Mouse (Mus musculus): ENCODE data around the gene Prss23. TPM values are rescaled to one million over a fixed set of nuclear protein-coding genes. Genes with fewer than 3 reads are reported as not detected.
A peak's percentile ranks its signal among the peaks of the same experiment; 100 is the strongest.

Prss23 gene
- polyA plus RNA-seq (2021) = 138 TPM

DNA sequence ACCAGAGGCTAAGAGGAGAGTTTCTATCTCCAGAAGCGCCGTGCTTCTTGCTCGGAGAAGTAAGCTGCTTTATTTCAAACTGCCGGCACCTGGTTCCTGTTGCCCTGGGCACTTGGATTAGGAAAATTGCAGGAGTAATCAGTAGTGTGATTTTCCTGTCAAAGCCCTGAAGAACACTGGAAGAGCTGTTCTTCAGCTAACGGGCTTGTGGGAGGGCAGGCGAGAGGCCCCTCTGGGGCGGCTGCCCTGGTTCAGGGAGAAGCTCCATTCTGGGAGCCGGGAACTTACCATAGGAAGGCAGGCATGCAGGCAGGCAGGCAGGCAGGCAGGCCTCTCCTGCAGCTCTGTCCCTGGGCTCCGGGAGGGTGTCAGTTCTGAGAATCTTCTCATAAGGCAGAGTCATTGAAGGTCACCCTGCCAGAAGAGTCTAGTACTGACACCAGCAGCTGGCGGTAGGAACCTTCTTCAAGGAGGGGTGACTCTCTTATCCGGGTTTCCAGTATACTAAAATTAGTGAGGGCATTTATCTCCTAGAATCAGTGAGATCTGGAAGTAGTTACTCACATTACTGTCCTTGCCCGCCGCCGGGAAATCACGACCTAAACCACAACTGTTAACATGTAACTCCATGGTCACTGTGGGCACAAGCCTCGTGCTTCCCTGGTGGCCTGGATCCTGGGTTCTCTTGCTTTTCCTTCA, at the start of gene Prss23:
Gene Prss23, minus strand, starts transcription at position 457 of the 699 bp plus-strand sequence.
- no peak for ATAC-seq
- no peaks in the 10 kb centered on the region for H3K27me3 ChIP-seq
- TF ChIP-seq CTCF (IDR thresholded peaks at IDR 0.05) = no peak
- in situ Hi-C loops (cut with MboI; ENCODE audit: low pct_unique_long_range_greater_than_20kb) = no loop called here
- DNase-seq (ENCODE audit: low read depth, low spot score) = no peak
- ChIA-PET POLR2A (no interaction called here), CTCF (interaction anchor here (1.0 to 2.7 kb wide), 5 partner anchors 9 to 103 kb away, joined by 3 to 6 read pairs (median 4); no protein-coding TSS in a partner anchor)

DNA sequence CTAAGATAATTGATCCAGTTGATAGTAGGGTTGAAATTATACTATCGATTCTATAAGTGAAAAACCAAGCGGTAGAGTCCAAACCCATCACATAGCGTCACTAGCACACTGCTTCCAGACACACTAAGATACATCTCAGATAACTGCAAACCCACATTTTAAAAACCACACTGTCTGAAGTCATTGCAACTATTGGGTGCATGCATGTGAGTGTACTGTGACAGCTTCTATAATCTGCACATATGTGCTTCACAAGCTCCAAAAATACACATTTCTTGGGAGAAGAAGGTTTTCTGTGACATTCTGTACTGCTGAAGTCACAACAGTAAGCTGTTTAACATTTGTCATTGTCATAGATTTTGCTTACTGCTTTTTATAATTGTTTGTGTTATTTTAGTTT, 49.1 kb upstream of the Prss23 start:
- POLR2A ChIA-PET = no interaction called here

DNA sequence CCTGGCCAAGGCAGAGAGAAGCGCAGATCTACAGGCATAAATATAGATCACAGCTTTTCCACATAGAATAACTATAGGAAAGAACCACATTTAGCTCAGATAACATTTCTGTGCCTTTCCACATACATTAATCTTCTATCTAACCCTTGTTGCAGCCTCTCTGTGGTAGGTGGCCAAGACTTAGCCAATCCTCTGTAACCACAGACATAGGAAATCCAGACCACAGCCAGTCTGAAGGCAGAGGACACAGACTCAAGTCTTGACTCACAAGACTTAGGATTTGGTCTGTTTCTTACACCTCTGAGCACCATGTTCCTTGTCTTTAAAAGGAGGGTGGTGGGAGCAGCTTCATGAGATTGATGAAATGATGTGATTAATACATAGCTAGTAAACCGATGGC, 37.6 kb upstream of the Prss23 start:
- no peak for DNase-seq (ENCODE audit: low read depth, low spot score)
- no peaks in the 10 kb centered on the region for H3K27me3 ChIP-seq
- POLR2A ChIA-PET = no interaction called here
- in situ Hi-C loops (cut with MboI; ENCODE audit: low pct_unique_long_range_greater_than_20kb) = loop anchor here (5.0 kb wide), 1 partner anchor 58 kb away; no protein-coding TSS in a partner anchor
- no peak for ATAC-seq
- TF ChIP-seq CTCF (IDR thresholded peaks at IDR 0.05) = no peak
- CTCF ChIA-PET = interaction anchor here (3.7 kb wide), 1 partner anchor 12 kb away, joined by 12 read pairs; no protein-coding TSS in a partner anchor

More for the DNA sequence above, 49.1 kb upstream of the Prss23 start:
- in situ Hi-C loops (cut with MboI; ENCODE audit: low pct_unique_long_range_greater_than_20kb) = no loop called here
- no peak for DNase-seq (ENCODE audit: low read depth, low spot score)
- ATAC-seq = no peak
- CTCF ChIA-PET = interaction anchor here (0.8 to 2.7 kb wide), 7 partner anchors 8 to 40 kb away, joined by 3 to 12 read pairs (median 4); no protein-coding TSS in a partner anchor
- no peak for TF ChIP-seq CTCF (IDR thresholded peaks at IDR 0.05)
- no peaks in the 10 kb centered on the region for H3K27me3 ChIP-seq

DNA sequence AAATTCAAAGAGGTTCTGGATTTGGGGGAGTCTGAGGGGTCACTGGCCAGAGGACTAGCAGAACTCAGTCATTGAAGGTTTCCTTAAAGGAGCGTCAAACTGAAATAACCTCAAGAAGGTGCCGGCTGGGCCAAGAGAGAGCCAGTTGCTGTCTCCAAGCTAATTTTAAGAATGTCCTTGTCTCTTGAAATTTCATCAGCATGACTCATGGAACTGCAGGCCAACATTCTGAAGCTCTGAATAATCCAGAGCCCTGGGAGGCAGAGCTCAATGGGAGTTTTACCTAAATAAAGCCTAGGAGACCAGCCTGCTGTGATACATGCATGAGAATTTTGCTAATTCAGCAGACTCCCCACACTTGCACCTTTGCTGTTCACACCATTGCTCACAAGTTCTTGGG, 36.5 kb upstream of the Prss23 start:
- CTCF ChIA-PET = interaction anchor here (1.0 to 3.7 kb wide), 3 partner anchors 13 to 62 kb away, joined by 3 to 12 read pairs (median 3); no protein-coding TSS in a partner anchor
- peak; percentile 64 for DNase-seq (ENCODE audit: low read depth, low spot score)
- POLR2A ChIA-PET = no interaction called here
- no peak for TF ChIP-seq CTCF (IDR thresholded peaks at IDR 0.05)
- peak; percentile 82 for ATAC-seq
- in situ Hi-C loops (cut with MboI; ENCODE audit: low pct_unique_long_range_greater_than_20kb) = loop anchor here (5.0 kb wide), 1 partner anchor 59 kb away; no protein-coding TSS in a partner anchor
- H3K27me3 ChIP-seq = no peaks in the 10 kb centered on the region

DNA sequence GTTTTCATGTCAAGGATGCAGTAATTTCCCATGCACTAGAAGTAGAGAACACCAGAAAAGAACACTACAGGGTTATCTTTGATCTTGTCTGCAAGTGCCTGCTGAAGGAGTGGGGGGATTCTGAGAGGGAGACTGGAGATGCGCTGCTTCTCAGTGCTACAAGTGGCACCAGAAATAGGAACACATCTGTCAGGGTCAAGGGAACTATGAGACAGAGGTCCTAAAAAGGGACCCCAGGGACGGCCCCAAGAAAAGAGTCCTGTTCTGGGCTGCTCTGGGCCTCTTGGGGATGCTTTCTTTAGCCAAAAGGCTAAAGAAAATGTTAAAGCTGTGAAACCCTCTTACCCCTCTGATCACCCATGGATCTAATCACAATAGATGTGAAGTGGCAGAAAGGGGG, 35.2 kb upstream of the Prss23 start:
- POLR2A ChIA-PET = interaction anchor here (1.2 kb wide), 1 partner anchor 58 kb away, joined by 3 read pairs; no protein-coding TSS in a partner anchor
- no peak for DNase-seq (ENCODE audit: low read depth, low spot score)
- in situ Hi-C loops (cut with MboI; ENCODE audit: low pct_unique_long_range_greater_than_20kb) = loop anchor here (5.0 kb wide), 1 partner anchor 60 kb away; no protein-coding TSS in a partner anchor
- no peaks in the 10 kb centered on the region for H3K27me3 ChIP-seq
- CTCF ChIA-PET = no interaction called here
- TF ChIP-seq CTCF (IDR thresholded peaks at IDR 0.05) = no peak
- no peak for ATAC-seq

DNA sequence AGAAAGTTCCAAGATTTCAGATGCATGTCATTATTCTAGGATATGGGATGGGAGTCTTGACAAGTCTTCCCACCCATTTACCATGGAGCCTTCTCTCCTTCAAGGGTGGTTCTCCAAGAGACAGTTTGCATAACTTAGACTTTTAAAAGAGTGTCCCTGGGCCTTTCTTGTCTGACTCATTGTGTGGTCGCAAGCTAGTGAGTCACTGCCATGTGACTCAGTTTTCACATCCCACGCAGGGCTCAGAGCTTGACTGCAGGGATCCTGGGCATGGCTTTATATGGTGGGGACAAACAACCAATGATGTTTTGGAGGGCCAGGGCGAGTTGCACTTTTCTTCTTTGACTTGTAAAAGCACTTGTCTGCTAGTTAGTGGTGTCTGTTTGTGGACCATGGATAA, 34.0 kb upstream of the Prss23 start:
- in situ Hi-C loops (cut with MboI; ENCODE audit: low pct_unique_long_range_greater_than_20kb) = loop anchor here (5.0 kb wide), 1 partner anchor 61 kb away; no protein-coding TSS in a partner anchor
- ATAC-seq (peak; percentile 77), DNase-seq (ENCODE audit: low read depth, low spot score) (peak; percentile 79)
- H3K27me3 ChIP-seq = no peaks in the 10 kb centered on the region
- no peak for TF ChIP-seq CTCF (IDR thresholded peaks at IDR 0.05)
- ChIA-PET CTCF (interaction anchor here (0.9 to 1.6 kb wide), 2 partner anchors 30 to 42 kb away, joined by 3 read pairs; no protein-coding TSS in a partner anchor), POLR2A (interaction anchor here (0.8 kb wide), 1 partner anchor 32 kb away, joined by 3 read pairs; no protein-coding TSS in a partner anchor)

DNA sequence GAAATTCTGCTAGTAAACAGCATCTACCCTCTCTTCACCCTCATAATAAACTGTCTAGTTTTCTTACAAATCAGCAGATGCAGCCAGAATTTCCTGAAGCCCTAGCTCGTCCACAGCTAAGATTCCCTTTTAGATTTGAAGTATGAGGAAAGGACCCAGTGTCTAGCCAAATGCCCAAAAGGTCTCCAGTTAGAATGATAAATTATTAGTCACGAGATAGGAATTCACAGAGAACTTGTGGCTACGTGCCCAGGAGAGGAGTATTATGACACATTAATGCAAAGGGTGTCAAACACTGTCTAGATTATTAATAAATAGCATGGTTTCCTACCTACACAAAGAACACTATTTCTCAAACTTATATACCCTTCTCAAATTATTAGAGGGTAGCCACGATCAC, 32.6 kb upstream of the Prss23 start:
- ATAC-seq (no peak), DNase-seq (ENCODE audit: low read depth, low spot score) (no peak)
- ChIA-PET POLR2A (no interaction called here), CTCF (interaction anchor here (0.6 kb wide), 1 partner anchor 34 kb away, joined by 3 read pairs; no protein-coding TSS in a partner anchor)
- in situ Hi-C loops (cut with MboI; ENCODE audit: low pct_unique_long_range_greater_than_20kb) = loop anchor here (5.0 kb wide), 1 partner anchor 63 kb away; no protein-coding TSS in a partner anchor
- H3K27me3 ChIP-seq = no peaks in the 10 kb centered on the region
- TF ChIP-seq CTCF (IDR thresholded peaks at IDR 0.05) = no peak

DNA sequence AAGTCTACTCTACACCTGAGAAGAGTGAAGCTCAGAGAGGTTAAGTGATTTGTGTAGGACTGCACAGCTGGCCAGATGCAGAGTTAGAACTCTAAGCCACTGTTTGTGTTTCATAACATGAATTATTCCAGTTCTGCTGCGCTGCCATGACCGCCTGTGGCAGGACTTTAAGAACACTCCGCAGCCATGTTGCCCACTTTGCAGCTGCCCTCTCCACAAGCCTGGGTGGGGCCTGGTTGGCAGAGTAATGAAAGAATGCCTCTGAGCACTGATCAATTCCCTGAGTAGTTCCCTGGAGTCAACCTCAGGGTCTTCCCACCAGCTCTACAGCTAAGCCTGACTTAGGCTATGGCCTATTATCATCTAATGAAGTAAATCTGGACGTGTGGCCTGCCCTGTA, 32.1 kb upstream of the Prss23 start:
- ATAC-seq (no peak), DNase-seq (ENCODE audit: low read depth, low spot score) (no peak)
- in situ Hi-C loops (cut with MboI; ENCODE audit: low pct_unique_long_range_greater_than_20kb) = no loop called here
- TF ChIP-seq CTCF (IDR thresholded peaks at IDR 0.05) = no peak
- ChIA-PET POLR2A (no interaction called here), CTCF (interaction anchor here (0.6 kb wide), 1 partner anchor 33 kb away, joined by 3 read pairs; no protein-coding TSS in a partner anchor)
- no peaks in the 10 kb centered on the region for H3K27me3 ChIP-seq

DNA sequence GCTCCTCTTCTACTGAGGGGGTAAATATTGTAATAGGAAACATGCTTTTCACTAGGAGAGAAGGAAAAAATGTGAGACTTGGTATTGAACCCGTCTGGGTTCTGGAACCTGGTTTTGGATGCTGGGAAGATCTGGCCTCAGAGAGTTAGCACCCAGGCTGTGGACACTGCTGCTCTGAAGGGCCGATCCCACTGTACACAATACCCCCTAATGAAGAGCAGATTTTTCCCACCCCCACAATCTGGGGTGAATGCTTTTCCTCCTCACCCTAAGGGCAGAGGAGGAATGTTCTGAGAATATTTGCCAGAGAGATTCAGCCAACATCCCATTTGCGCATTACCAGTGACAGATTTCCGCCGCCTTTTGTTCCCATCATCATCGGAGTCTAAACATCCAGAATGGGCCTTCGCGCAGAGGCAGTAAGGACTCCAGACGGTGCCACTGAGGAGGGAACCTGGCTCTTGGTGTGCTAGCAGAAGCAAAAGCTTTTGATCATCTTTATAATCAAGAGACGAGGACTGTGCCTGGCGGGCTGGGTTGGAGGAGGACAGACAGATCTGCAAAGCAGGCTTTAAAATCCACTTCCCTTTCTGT, 31.6 kb upstream of the Prss23 start:
- TF ChIP-seq CTCF (IDR thresholded peaks at IDR 0.05) = no peak
- in situ Hi-C loops (cut with MboI; ENCODE audit: low pct_unique_long_range_greater_than_20kb) = no loop called here
- DNase-seq (ENCODE audit: low read depth, low spot score) = no peak
- H3K27me3 ChIP-seq = no peaks in the 10 kb centered on the region
- POLR2A ChIA-PET = no interaction called here
- CTCF ChIA-PET = no interaction called here
- no peak for ATAC-seq

DNA sequence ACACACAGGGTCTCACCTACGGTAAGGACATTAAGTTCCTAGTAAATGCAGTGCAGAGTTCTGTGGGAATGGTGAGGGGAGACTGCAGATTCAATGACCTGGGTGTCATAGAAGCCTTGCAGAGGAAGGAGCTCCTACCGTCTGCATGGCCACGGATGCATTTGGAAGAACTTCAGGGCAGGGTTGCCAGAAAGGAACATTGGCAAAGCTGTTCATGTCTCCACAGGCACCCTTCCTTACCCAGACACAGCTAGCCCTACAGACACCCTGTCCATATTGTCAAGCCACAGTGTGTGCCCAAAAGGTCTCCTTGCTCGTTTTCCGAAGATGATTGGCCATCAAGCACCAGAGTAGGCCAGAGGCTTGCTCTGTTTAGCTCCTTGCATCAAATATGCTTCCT, 30.1 kb upstream of the Prss23 start:
- CTCF ChIA-PET = interaction anchor here (0.8 to 1.4 kb wide), 4 partner anchors 9 to 356 kb away, joined by 3 to 5 read pairs (median 3); no protein-coding TSS in a partner anchor
- ATAC-seq (no peak), DNase-seq (ENCODE audit: low read depth, low spot score) (no peak)
- H3K27me3 ChIP-seq = no peaks in the 10 kb centered on the region
- no peak for TF ChIP-seq CTCF (IDR thresholded peaks at IDR 0.05)
- POLR2A ChIA-PET = no interaction called here
- in situ Hi-C loops (cut with MboI; ENCODE audit: low pct_unique_long_range_greater_than_20kb) = no loop called here

Data from Patski (cell line).